Mouse (Mus musculus) left cerebral cortex, adult 9 months (tissue): ENCODE measurements around the gene Gpr61.
A peak's percentile ranks its signal among the peaks of the same experiment; 100 is the strongest.

ENCODE experiments used
- DNase-seq, 2 experiments: peaks; one replicate each; pipeline ENCODE4 v3.0.0; 2022; ENCODE audit warnings: low spot score in 2 of 2

Gpr61 gene

DNA sequence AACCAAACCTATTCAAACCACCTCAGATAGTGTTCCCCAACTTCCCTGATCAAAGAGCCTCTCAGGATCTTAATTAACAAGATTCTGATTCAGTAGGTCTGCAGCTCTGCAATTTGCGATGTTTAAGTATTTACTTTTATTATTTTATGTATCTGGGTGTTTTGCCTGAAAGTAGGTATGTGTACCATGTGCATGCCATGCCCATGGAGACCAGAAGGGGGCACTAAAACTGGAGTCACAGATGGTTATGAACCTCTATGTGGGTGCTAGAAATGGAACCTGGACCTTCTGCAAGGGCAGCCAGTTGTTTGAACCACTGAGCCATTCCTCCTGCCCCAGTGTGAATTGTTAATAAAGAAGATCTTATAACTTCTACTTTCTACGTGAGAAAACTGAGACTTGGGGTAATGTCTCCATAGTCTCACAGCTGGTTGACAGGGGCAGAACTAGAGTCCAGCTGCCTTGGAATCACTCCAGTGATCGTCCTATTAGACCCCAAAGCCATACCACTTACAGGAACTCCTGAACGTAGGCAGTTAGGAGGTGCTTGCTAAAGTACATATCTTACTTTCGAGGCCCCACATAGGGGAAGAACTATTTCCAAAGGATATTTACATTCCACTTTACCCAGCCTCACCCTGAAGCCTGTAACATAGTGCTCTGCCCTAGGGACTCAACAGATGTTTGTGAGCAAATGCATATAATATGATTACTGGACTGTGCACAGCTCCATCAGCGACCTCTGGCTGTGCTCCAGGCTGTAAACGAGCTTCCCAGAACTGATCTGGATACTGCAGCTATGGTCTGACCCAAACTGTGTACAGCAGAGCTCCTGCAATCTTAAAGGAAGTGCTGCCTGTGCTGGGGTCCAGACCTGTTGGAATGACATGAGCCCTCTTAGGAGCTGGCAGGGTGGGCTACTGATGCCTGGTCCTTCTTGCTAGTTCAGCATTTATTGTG lies 24.4 kb upstream of the Gpr61 start:
- DNase-seq, result no peak

DNA sequence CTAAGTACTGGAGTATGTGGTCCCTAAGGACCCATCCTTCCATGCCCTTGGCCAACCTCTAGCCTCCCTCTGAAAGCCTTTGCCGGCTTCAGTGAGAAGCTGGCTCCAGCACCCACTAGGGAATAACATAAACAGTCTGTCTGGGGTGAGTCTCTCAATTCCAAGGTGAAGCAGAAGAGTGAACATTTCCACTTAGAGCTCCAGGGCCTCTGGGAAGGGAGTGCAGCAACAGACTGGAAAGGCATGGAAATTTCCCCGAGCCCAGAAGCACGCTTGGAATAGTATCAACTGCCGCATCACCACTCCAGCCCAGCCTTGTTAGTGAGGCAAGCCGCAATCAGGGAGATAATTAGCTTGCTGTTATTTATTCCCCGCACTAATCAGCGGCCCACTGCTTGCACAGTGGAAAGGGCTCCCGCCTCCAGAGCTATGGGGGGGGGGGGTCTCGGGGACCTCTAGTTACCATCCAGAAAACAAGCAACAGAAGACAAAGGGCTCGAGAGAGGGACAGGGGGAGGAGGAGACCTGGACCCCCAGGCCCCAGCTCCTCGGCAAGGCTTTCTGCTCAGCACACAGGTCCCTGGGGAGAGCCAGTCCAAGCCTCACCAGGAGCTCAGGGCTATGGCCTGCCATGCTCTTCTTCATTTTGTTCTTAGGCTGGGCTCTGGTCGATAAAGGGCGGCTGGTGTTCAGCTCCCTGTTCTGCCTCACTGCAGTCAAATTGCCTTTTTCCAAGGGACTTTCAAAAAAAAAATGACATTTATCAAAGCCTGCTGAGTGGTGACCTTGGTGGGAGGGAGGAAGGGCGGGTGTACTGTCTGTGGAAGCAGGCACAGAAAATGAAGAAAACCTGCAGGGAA lies 20.2 kb upstream of the Gpr61 start:
- DNase-seq, result peak; percentile 81 to 82

DNA sequence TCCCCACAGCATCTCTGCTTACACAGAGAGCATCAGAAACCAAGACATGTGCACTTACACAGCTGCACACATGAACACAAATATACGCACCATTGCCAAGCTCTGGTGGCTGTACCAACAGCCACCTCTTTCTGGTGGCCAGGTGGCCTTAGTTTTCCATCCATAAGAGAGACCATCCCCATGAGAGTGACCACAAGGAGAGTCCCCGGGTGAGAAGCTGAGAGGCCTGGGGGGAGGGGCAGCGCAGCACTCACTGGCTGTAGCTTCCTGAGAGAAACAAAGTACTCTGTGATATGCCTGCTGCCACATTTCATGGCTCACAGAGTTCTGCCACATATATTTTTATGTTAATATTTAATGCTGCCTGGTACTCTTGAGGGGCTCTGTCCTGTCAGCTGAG lies 14.5 kb upstream of the Gpr61 start:
- DNase-seq, result no peak

GRCm38 (mm10) chr3:108167499-108167898 lies 12.8 kb upstream of the Gpr61 start:
- DNase-seq, result no peak

DNA sequence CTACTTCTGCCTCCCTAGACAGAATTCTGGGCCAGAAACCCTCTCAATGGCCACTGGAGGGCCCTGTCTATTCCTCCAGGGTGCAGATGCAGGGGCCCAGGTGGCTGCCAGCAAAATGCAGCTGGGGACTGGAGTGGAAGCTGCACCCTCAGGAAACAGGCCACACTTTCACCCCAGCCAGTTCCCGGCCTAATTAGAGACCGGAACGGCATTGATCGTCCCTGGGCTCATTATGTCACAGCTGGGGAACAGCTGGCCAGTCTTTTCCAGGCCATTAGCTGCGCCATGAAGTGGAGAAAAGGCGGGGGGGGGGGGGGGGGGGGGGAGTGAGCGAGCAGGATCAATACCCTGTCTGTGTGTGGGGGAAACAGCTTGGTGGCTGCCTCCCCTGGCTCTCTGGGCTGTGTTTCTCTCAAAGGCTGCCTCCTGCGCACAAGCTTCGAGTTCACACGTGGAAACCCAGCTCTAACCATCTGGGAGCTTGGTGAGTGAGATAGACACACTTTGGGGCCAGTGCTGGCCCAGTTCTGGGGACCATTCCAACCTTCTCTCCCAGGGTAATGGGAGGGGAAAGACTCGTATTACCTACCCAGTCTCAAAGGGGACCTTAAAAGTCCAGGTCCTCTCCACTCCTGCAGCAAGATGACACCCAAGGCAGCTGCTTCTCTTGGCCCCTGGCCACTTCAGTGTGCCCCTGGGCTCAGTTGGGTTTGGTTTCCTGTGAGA lies 12.0 kb upstream of the Gpr61 start:
- peak in 1 of 2 experiments; percentile 65 for DNase-seq

- DNase-seq, result no peak
Measured at GRCm38 (mm10) chr3:108165532-108166315, 11.0 kb upstream of the Gpr61 start.

DNA sequence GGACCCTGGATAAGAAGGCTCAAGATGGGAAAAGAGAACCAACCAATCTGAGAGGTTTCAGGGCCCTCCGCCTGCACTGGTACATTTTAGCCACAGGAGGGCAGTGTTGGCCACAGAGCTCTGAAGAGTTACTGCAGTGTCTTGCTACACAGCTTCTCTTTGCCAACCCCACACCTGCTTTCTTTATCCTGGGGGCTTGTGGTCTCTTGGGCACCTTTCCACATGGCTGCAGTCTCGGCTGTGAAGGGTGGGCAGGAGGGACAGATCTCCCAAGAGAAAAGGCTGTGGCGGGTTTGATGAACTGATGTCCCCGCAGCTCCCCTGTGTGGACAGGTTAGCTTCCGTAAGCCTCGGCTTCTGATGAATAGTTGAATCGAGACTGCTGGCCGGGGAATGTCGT lies 10.1 kb upstream of the Gpr61 start:
- peak in 1 of 2 experiments; percentile 91 for DNase-seq

DNA sequence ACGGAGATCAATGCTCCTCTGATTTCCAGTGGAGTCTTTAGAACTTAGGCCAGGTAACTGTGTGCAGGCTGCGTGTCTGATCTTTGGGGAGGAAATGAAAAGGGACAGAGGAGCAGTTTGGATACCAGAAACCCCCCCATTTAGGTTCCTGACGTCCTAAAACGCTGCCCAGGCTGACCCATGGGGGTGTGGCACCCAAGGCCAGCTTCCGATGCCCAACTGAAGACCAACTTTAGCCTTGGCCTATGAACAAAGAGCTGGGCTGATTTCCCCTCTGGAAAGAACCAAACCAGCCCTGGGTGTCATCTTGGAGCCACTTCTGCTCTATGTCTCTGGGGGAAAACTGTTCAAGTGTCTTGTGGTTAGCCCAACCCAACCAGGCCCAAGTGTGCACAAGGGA lies 9.4 kb upstream of the Gpr61 start:
- DNase-seq, result no peak

- DNase-seq, result peak; percentile 69 to 77
Measured at GRCm38 (mm10) chr3:108158383-108159037, 3.8 kb upstream of the Gpr61 start.

DNA sequence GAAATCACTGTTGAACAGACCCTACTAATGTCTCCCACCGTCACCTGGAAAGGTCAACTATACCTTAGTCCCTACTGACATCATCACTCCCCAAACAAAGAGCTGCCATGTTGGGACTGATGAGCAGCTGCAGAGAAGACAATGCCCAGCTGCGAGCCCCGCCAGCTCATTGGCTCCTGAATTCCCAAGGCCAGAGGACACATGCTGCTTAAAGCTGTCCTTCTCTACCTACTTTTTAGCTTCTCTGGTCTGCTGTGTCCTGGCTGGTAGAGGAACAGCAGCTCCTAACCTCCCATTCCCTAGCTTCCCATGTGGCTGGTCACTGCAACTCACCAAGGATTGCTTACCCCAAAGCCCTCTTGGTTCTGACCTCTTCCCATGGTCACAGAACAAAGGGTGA lies 2.4 kb downstream of the Gpr61 start:
- no peak for DNase-seq

GRCm38 (mm10) chr3:108147386-108148235 lies 7.1 kb downstream of the Gpr61 start:
- DNase-seq, result peak; percentile 58 to 93

GRCm38 (mm10) chr3:108146671-108147070 lies 8.0 kb downstream of the Gpr61 start:
- DNase-seq, result no peak

- peak; percentile 62 to 90 for DNase-seq
Measured at GRCm38 (mm10) chr3:108145534-108146445, 8.9 kb downstream of the Gpr61 start, which contains the start of gene Gnai3. Gnai3 (minus strand) TSS chr3:108146146.

GRCm38 (mm10) chr3:108140786-108141185 lies 13.9 kb downstream of the Gpr61 start:
- DNase-seq, result no peak

DNA sequence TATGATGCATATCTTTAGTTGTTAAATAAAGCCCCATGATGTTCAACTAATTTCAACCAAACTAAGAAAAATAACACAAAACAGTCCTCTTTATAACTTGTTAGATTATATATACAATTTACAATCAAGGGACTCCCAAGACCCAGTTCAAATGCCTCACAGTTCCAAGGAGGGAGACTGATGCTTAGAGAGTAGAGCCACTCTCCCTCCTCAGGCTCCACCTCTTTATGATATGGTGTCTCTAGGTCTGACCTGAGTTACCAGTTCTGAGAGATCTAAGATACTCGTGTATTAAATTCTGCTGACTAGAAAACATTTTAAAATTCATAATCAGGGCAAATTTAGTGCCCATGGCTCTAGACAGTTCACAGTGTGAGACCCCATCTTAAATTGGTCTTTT lies 15.6 kb downstream of the Gpr61 start:
- no peak for DNase-seq

DNA sequence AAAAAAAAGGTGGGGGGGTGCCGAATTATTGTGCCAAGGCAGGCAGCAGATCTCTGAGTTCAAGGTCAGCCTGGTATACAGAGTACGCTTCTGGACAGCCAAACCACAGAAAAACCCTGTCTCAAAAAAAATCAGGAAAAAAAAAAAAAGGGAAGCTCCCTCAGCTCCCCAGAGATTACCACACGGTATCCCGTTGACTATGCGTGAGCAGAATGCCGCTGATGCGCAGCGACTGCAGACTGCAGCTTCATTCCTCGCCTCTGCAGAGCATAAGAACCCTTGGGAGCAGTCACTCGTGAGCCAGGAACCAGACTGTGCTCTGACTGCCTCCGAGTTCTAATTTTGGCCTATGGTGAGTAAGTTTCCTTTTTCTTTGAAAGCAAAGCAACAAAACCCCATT lies 20.0 kb downstream of the Gpr61 start:
- DNase-seq, result peak; percentile 45 to 79

GRCm38 (mm10) chr3:108132484-108132883 lies 22.2 kb downstream of the Gpr61 start:
- no peak for DNase-seq

GRCm38 (mm10) chr3:108131821-108132220 lies 22.9 kb downstream of the Gpr61 start:
- no peak for DNase-seq
